Mouse (Mus musculus): ENCODE data around the gene Spo11.

DNA sequence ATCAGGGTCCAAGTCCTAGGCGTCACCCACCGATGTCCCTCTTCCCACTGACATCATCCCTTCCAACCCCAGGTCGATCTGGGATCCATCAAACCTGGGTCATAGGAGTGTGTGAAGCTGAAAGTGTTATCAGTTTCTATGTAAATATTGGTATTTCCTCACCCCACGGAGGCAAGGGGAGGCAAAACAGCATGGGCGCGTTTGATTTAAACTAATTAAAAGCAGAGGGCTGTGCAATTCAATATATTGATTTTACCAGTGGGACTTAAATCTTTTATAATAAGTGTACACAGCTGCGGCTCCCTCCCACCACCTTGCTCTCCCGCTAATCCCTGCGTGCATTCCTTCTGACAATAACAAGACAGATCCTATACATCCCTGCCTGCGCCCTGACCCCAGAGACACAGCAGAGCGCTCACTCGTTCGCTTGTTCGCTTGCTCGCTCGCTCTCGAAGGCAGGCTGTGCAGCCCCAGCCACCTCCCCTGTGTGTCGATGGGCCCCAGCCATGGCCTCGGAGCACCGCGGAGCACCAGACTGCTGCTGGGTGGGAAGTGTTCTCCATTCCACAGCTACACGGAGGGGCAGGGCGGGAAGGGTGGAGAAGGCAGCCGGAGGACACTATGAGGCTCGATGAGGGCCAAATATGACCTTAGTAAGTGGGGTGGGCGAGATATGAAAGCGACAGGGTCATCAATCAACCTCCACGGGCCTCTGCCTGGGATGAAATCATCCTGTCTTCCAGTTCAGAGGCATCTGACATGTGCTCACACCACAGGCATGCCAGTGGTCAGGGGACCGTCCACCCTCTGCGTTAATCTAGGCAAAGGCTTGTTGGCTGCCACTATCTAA is 42.4 kb upstream of the Spo11 start:
- TF ChIP-seq CTCF (IDR thresholded peaks at IDR 0.05; ENCODE audit: extremely low read depth, insufficient read depth, low read length) (no peak), POLR2A (IDR thresholded peaks at IDR 0.05; ENCODE audit: extremely low read depth, insufficient read depth, low read length) (no peak)

All from cortical plate, adult 2 months (tissue).